Mouse (Mus musculus) G1E (cell line): ENCODE measurements around the gene R3hdm4.

Experiments used
- CTCF ChIP-seq: IDR thresholded peaks from 2 replicates; pipeline ENCODE4 v1.5.1; 2012; ENCODE audit warnings: low read depth, low read length, inconsistent platforms, mixed read lengths
- GATA1 ChIP-seq: IDR thresholded peaks from 2 replicates; pipeline ENCODE4 v1.6.1; 2012; ENCODE audit warnings: borderline replicate concordance, low read length, inconsistent platforms, mixed read lengths
- GATA2 ChIP-seq: IDR thresholded peaks from 2 replicates; pipeline ENCODE4 v1.6.1; 2012; ENCODE audit warnings: low read depth, low read length, inconsistent platforms, borderline replicate concordance
- POLR2AphosphoS5 ChIP-seq: IDR thresholded peaks from 2 replicates; pipeline ENCODE4 v1.6.1; 2012; ENCODE audit warnings: low read depth, low read length, inconsistent platforms; ENCODE audit not compliant: insufficient replicate concordance
- TAL1 ChIP-seq: conservative IDR thresholded peaks from 2 replicates; pipeline ENCODE4 v1.6.1; 2012; ENCODE audit warnings: low read depth, low read length, inconsistent platforms, mixed read lengths

GRCm38 (mm10) chr10:79929967-79930825, 9.2 kb upstream of the R3hdm4 start:
- TF ChIP-seq CTCF: no peak
- no peak for TF ChIP-seq GATA1
- TF ChIP-seq POLR2AphosphoS5: no peak
- TF ChIP-seq TAL1: no peak
- TF ChIP-seq GATA2: no peak
